Mouse (Mus musculus): ENCODE results near the gene Cramp1l. TPM values are rescaled to one million over a fixed set of nuclear protein-coding genes. Genes with fewer than 3 reads are reported as not detected.
A peak's percentile ranks its signal among the peaks of the same experiment; 100 is the strongest.
"Not testable (repeated sequence)": the region's sequence is repeated elsewhere in the genome, so short reads cannot be mapped to it uniquely, and the experiment has no call there.

The Cramp1l gene
- total RNA-seq, 2 experiments from 2014 or later: 9.5 to 10.7 TPM

DNA sequence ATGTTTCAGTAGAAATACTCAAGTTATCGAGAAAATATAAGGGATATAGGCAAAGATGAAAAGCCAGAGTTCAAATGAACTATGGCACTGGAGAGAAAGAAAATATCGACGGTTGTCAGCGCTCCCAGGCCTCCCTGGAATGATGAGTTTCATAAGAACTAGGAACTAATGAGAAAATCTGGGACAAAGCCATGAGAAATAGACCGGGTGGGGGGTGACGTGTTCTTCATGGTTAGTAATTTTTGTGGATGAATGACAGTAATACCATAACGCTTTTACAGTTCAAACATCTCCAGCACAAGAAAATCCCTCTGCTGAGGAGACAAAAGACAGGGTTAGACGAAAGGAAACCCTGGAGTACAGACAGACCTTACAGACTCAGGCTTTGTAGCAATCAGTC lies 56.2 kb downstream of the Cramp1l start:
- DNase-seq: no peak

DNA sequence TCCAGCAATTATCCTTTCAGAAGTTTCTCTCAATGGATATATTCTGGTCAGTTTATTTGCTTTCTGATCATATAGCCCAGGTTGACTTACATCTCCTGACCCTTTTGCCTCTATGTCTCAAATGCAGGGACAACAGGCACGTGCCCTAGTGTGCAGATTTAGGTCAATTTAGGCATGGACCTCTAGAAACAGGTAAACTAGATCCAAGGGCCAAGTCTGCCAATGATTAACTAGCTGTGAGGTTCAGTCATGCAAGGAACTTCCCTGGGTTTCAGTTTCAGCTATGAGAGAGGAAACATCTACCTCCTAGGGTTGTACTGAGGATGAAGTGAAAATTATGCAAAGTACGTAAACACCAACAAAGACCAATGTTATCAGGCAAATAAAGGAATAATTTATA lies 62.3 kb downstream of the Cramp1l start:
- no peak for DNase-seq

DNA sequence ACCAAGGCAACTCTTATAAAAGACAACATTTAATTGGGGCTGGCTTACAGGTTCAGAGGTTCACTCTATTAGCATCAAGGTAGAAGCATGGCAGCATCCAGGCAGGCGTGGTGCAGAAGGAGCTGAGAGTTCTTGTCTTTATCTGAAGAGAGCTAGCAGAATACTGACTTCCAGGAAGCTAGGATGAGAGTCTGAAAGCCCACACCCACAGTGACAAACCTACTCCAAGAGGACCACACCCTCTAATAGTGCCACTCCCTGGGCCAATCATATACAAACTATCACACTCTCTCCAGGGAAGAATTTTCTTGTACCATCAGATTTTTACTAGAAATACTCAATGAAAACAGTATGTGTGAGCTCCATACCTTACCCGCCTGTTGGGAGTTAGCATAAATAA lies 64.9 kb downstream of the Cramp1l start:
- DNase-seq: no peak

DNA sequence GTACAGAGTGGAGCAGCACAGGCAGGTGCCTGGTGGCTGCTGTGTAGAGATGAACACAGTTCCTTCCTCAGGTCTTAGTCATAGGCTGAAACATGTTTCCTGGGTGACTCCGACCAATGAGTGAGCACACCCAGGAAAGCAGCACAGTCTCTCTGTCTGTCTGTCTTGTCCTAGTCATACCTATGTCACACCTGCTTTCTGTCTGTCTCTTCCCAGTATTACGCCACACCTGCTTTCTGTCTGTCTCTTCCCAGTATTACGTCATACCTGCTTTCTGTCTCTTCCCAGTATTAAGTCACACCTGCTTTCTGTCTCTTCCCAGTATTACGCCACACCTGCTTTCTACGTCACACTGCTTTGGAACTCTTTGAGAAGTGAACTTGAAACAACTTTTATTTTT lies 67.4 kb downstream of the Cramp1l start:
- no peak for DNase-seq

DNA sequence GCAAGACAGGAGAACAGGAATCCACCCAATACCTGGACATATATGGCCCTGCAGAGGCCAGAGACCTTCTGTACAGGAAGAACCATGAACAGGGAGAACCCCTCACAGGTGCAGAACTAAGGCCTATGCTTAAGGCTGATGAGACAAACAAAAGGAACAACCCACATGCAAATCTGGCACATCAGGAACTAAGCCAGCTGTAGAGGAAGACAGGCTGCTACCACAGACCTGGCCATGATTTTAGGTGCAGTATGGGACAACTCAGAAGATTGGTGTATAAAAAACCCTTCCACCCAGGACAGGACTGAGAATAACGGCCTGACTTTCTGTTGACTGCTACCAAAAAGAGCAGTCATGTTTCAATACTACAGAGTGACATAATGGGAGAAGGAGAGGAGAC lies 72.0 kb downstream of the Cramp1l start:
- not testable (repeated sequence) for DNase-seq

DNA sequence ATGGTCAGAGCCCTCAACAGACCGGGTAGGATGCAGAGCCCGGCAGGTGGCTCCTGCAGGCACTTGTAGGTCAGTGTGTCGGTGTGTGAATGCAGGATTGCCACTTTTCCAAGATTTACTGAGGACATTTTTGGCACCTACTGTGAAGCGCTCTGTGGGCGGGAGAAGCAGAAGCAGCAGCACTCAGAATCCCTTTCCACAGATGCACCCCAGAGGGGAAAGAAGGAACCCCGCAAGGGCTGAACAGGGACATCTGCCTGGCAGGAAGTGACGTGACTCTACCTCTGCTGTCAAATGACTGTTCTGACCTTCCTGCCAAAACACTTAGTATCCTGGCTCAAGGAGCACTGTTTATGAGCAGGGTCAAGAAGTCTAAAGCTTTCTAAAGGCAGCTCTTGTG lies 72.6 kb downstream of the Cramp1l start:
- no peak for DNase-seq

DNA sequence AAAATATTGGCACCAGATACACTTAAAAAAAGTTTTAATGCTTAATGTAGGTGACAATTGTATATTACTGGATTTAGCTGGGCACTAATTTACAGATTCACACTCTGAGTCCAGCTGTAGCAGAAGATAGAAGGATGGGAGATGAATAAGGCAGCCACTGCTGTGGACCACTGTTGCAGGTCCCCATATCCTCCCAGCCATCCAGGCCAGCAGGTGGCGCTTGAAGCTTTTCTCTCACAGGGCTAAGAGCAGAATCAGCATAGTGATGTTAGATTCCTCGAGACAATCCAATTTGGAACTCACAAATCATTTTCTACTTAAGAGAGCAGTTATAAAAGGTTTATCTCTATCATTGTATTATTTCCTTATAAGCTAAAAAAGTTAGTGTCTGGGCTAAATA lies 73.1 kb downstream of the Cramp1l start:
- peak; percentile 28 to 65 for DNase-seq

DNA sequence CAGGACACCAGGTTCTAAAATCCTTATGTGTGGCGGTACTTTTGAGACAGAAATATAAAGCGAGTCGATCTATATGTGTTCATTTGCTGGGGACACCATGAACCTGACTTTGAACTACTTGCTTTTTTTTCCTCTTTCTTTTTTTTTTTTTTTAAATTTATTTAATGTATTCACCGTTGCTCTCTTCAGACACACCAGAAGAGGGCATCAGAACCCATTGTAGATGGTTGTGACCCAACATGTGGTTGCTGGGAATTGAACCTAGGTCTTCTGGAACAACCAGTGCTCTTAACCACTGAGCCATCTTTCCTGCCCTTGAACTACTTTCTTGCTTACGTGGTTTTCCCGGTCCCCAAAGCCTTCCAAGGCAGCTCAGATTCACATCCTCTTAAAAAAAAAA lies 78.3 kb downstream of the Cramp1l start:
- no peak for DNase-seq

DNA sequence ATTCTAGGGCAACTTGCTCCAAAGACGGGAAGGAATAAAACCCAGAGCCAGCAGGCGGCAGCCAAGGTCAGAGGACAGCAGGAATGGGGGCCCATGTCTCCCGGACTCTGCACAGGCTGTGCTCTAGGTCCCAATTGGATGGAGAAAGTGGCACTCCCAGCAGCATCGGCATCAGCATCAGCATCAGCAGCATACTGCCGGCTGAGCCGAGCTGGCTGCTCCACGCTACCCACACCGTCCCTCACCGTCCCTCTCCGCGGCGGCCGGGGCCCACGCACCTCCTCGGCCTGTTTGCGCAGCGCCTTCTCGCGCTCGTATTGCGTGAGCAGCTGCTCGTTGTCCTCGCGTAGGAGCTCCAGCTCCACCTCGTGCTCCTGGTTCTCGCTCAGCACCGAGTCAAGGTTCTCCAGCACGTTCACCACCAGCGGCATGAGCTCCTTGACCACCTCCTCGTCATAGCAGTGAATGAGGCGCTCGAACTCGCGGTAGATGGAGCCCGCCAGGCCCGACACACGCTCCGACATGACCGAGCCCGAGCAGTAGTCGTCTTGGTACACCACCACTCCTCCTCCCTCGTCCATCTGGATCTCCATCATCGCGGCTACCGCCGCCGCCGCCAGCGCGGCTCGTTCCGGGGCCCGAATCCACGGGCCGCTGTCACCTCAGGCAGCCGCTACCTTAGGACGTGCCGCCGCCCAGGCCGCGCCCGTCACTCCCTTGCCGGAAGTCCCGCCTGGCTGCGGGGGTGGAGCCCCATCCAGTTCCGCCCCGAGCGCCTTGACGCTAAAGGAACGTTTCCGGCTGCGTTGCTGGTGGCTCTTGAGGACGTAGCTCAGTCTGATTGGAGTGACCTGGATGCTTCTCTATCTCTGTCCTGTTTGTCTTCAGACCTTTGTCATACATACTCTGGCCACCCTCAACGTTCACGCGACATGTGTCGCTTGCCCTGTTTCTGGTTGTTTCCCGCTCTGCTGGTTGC lies 79.0 kb downstream of the Cramp1l start, which contains the start of gene Mapk8ip3:
Gene Mapk8ip3, minus strand, starts transcription at position 719 of the 979 bp plus-strand sequence.
- peak; percentile 97 for DNase-seq

DNA sequence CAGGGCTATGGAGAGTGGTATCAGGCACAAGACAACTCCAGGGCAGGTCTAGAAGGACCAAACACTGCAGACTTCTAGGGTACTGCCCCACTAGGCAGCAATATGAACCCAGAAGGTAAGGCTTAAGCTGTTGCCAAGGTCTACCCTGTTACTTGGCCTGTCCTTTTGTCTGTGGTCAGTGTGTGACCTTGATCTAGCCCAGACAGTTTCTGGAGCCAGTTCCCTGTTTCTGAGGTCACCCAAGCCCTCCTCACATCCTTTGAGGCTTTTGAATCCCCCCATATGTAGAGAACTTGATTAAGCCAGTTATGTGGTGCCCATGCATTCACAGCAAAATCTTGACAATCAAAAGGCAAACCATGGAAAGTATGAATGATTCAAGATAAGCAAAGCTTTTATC lies 79.9 kb downstream of the Cramp1l start:
- no peak for DNase-seq

DNA sequence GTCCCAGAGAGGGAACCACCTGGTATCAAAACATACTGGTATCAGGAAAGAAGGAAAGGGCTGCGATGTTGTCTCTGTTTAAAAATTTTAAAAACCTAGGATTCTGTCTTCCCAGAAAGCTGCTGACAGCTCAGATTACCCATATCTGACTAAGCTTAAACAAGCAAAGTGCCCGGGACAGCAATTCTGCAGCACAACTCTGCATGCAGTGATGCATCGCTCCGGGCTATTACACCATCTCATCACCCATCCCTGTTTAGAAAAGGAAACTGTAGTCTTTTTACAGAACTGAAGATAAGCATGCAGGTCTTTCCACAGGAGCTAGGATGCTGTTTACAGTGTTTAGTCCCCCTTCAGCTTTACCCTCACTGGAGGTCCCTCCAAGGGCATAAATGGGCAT lies 80.7 kb downstream of the Cramp1l start:
- no peak for DNase-seq

DNA sequence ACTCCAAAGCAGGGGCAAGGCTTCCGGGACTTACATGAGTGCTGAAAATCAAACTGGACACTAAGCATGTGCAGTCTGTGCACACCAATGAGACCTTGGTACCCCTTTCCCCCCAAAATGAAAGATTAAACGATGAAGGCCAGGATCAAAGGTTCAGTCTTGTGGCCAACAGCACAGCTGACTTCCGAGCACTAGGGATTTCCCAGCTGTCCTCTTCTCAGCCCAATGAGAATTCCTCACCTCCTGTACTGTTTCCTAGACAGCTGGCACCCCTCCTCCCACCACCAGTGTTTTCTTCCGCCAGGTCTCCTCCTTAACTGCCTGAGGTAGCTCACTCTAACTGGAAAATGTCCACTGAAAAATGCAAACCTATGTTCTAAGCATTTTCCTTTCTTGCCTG lies 82.4 kb downstream of the Cramp1l start:
- DNase-seq: no peak

DNA sequence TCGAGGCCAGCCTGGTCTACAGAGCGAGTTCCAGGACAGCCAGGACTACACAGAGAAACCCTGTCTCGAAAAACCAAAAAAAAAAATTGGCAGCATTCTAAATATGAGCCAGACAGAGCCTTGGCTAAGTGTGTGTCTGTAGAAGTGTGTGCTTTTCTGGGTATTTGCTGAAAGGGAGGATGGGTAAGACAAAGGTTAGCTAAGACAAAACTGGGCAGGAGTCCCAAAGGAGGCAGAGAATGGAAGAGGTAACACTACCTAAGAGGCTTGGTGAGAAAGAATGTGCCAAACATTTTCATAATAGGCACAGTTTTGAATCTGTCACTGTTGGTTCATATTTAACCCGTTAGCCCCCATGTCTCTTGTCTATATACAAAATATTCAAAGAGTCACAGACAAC lies 83.2 kb downstream of the Cramp1l start:
- DNase-seq: no peak

DNA sequence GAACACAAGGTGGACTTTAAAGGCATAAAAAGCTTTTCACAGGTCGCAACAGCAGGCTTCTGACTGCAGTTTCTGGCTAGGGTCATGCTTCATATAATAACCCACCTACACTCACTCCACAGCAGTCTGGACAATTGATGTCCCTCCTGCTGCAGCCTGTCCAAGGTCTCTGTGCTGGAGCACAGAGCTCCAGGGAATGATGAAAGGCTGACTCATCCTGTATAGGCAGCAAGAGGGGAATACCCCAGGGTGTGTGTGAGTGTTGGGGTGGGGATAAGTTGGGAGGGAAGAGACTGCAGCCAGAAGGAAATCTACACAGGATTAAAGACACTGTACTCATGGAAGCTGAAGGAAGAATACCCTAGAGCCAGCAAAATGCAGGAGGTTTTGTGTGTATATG lies 86.1 kb downstream of the Cramp1l start:
- peak in 1 of 2 experiments; percentile 8 for DNase-seq

DNA sequence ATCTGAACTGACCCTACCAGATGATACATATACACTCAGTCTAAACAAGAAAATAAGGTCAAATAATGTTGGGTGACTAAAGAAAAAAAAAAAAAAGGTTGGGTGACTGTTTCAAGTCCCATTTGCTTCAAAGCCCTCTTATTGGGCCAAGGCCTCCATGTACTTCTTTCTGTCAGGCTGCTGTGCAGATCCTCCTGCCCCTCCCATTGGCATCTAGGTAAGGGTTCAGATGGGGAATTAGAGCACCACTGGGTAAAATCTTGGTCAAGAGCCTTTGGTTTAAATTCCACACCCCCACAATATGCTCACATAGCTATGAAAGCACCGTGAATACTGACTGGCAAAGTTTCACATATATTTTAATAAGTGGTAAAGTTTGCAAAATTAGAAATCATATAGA lies 92.3 kb downstream of the Cramp1l start:
- no peak for DNase-seq

DNA sequence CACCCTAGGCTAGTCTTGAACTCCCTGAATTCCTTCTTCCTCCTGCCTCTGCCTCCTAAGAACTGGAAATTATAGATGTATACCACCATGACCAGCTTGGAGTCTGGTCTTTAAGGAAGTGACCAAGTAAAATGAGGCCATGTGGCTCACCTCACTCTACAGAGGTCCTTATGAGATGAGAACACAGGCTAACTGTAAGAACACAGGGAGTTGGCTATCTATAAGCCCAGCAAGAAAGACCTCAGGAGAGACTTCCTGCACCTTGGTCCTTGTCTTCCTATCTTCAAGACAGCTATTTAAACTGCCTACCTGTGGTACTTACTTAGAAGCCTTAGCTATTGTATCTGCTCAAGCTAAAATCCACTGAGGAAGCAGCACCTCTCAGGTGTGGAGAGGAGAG lies 101.6 kb downstream of the Cramp1l start:
- no peak for DNase-seq

Other genes with a start within 250 kb of the Cramp1l start
- gene Meiob, start 211.5 kb downstream of the Cramp1l start, total RNA-seq (2021): under 1 TPM in 1 of 2 experiments, not detected in 1; 0.15 TPM
- gene Hagh, start 175.6 kb downstream of the Cramp1l start, total RNA-seq (2021): 10 to 100 TPM; 86.0 to 91.0 TPM
- gene Fahd1, start 165.4 kb downstream of the Cramp1l start, total RNA-seq (2021): 10 to 100 TPM; 92.1 to 96.6 TPM
- gene Igfals, start 149.8 kb downstream of the Cramp1l start, total RNA-seq (2021): 10 to 100 TPM; 12.0 to 12.4 TPM
- 10 to 100 TPM; 20.0 to 21.3 TPM for gene Nubp2, start 129.4 kb downstream of the Cramp1l start, total RNA-seq (2021)
- 10 to 100 TPM; 28.1 to 34.0 TPM for gene Spsb3, start 129.1 kb downstream of the Cramp1l start, total RNA-seq (2021)
- 10 to 100 TPM; 18.4 to 22.3 TPM for gene Eme2, start 120.7 kb downstream of the Cramp1l start, total RNA-seq (2021)
- gene Mrps34, start 120.7 kb downstream of the Cramp1l start, total RNA-seq (2021): 100 to 1,000 TPM in 1 of 2 experiments, 10 to 100 TPM in 1; 99.9 to 125 TPM
- gene Nme3, start 119.3 kb downstream of the Cramp1l start, total RNA-seq (2021): 10 to 100 TPM; 33.8 to 36.0 TPM
- gene Mapk8ip3, start 78.8 kb downstream of the Cramp1l start, total RNA-seq (2021): 10 to 100 TPM; 55.9 to 64.8 TPM
- 10 to 100 TPM in 1 of 2 experiments, 1 to 10 TPM in 1; 8.9 to 11.2 TPM for gene Jpt2, start 55.1 kb downstream of the Cramp1l start, total RNA-seq (2021)
- gene Ift140, start 297 bp upstream of the Cramp1l start, total RNA-seq (2021): 1 to 10 TPM; 3.5 to 5.5 TPM
- gene Tmem204, start 67.8 kb upstream of the Cramp1l start, total RNA-seq (2021): 10 to 100 TPM; 41.5 to 48.0 TPM
- 10 to 100 TPM; 11.1 to 14.5 TPM for gene Telo2, start 100.2 kb upstream of the Cramp1l start, total RNA-seq (2021)
- 1 to 10 TPM; 2.5 to 3.0 TPM for gene Ptx4, start 105.0 kb upstream of the Cramp1l start, total RNA-seq (2021)
- 10 to 100 TPM; 26.2 to 31.3 TPM for gene Clcn7, start 117.6 kb upstream of the Cramp1l start, total RNA-seq (2021)
- gene Ccdc154, start 146.7 kb upstream of the Cramp1l start, total RNA-seq (2021): not detected
- not detected for gene Gm38655, start 159.7 kb upstream of the Cramp1l start, total RNA-seq (2021)
- 10 to 100 TPM; 21.3 to 24.1 TPM for gene BC003965, start 168.8 kb upstream of the Cramp1l start, total RNA-seq (2021)
- gene Unkl, start 172.6 kb upstream of the Cramp1l start, total RNA-seq (2021): 1 to 10 TPM; 7.0 to 8.7 TPM
- gene Gnptg, start 224.3 kb upstream of the Cramp1l start, total RNA-seq (2021): 10 to 100 TPM; 14.8 to 15.9 TPM
- 1 to 10 TPM; 7.7 to 9.5 TPM for gene Tsr3, start 224.4 kb upstream of the Cramp1l start, total RNA-seq (2021)
- 1 to 10 TPM in 1 of 2 experiments, under 1 TPM in 1; 0.62 to 1.3 TPM for gene Baiap3, start 240.6 kb upstream of the Cramp1l start, total RNA-seq (2021)

Measured in heart, adult 18-20 months (tissue).